Mouse (Mus musculus): ENCODE measurements around the gene Sos2. TPM values are rescaled to one million over a fixed set of nuclear protein-coding genes. Genes with fewer than 3 reads are reported as not detected.
"Not testable (repeated sequence)": the region's sequence is repeated elsewhere in the genome, so short reads cannot be mapped to it uniquely, and the experiment has no call there.

Gene Sos2
- polyA plus RNA-seq, 1 experiment from 2014 or later, result 9.2 TPM

- 2% methylated on average over 52 of the region's 54 CpGs for WGBS
- peak overlapping the region; percentile 83 for H3K4me3 ChIP-seq (ENCODE audit: low read depth, low read length)
Observed at GRCm38 (mm10) chr12:69682065-69682787, 574 bp upstream of the Sos2 start.

GRCm38 (mm10) chr12:69680635-69681565 lies 752 bp downstream of the Sos2 start:
- peaks cover 15% of the 10 kb centered on the region for H3K4me1 ChIP-seq (replicated peaks; ENCODE audit: control insufficient read depth, insufficient read depth, low read length)
- peak overlapping the region; percentile 91 for H3K4me2 ChIP-seq
- DNase-seq (ENCODE audit: low spot score) (peak; percentile 73), ATAC-seq (replicated peaks; ENCODE audit: low FRiP score) (peak; percentile 64)
- no peaks in the 10 kb centered on the region for H3K27me3 ChIP-seq (replicated peaks; ENCODE audit: control insufficient read depth, insufficient read depth, low read length)
- WGBS, result under 1% methylated on average over 56 of the region's 56 CpGs
- peak overlapping the region; percentile 83 for H3K4me3 ChIP-seq (ENCODE audit: low read depth, low read length)
- H3K27ac ChIP-seq (ENCODE audit: low read depth, low read length), result peak overlapping the region; percentile 98
- no peaks in the 10 kb centered on the region for H3K9me3 ChIP-seq (ENCODE audit: control insufficient read depth, low read length)
- H3K9ac ChIP-seq (ENCODE audit: low read depth, low read length), result peak overlapping the region; percentile 93
- H3K36me3 ChIP-seq (ENCODE audit: control insufficient read depth, insufficient read depth, low read length), result no peaks in the 10 kb centered on the region

More at GRCm38 (mm10) chr12:69682065-69682787, 574 bp upstream of the Sos2 start:
- no peaks in the 10 kb centered on the region for H3K36me3 ChIP-seq (ENCODE audit: control insufficient read depth, insufficient read depth, low read length)
- peak overlapping the region; percentile 98 for H3K27ac ChIP-seq (ENCODE audit: low read depth, low read length)
- DNase-seq (ENCODE audit: low spot score) (peak; percentile 85), ATAC-seq (replicated peaks; ENCODE audit: low FRiP score) (peak; percentile 87)
- H3K4me2 ChIP-seq, result peak overlapping the region; percentile 91
- no peaks in the 10 kb centered on the region for H3K27me3 ChIP-seq (replicated peaks; ENCODE audit: control insufficient read depth, insufficient read depth, low read length)
- H3K9ac ChIP-seq (ENCODE audit: low read depth, low read length), result peak overlapping the region; percentile 93
- H3K4me1 ChIP-seq (replicated peaks; ENCODE audit: control insufficient read depth, insufficient read depth, low read length), result peaks cover 15% of the 10 kb centered on the region
- H3K9me3 ChIP-seq (ENCODE audit: control insufficient read depth, low read length), result no peaks in the 10 kb centered on the region

GRCm38 (mm10) chr12:69676157-69676556 lies 5.5 kb downstream of the Sos2 start:
- no peaks in the 10 kb centered on the region for H3K36me3 ChIP-seq (ENCODE audit: control insufficient read depth, insufficient read depth, low read length)
- H3K4me3 ChIP-seq (ENCODE audit: low read depth, low read length), result no peak overlapping the region
- no peak overlapping the region for H3K27ac ChIP-seq (ENCODE audit: low read depth, low read length)
- 84% methylated on average over 4 of the region's 4 CpGs for WGBS
- no peak overlapping the region for H3K4me2 ChIP-seq
- H3K27me3 ChIP-seq (replicated peaks; ENCODE audit: control insufficient read depth, insufficient read depth, low read length), result no peaks in the 10 kb centered on the region
- peaks cover 22% of the 10 kb centered on the region for H3K4me1 ChIP-seq (replicated peaks; ENCODE audit: control insufficient read depth, insufficient read depth, low read length)
- H3K9ac ChIP-seq (ENCODE audit: low read depth, low read length), result no peak overlapping the region
- H3K9me3 ChIP-seq (ENCODE audit: control insufficient read depth, low read length), result no peaks in the 10 kb centered on the region
- no peak for ATAC-seq (replicated peaks; ENCODE audit: low FRiP score)
- no peak for DNase-seq (ENCODE audit: low spot score)

- Histone ChIP-seq H3K9me3 (ENCODE audit: control insufficient read depth, low read length) (no peaks in the 10 kb centered on the region), H3K27ac (ENCODE audit: low read depth, low read length) (no peak overlapping the region), H3K27me3 (replicated peaks; ENCODE audit: control insufficient read depth, insufficient read depth, low read length) (no peaks in the 10 kb centered on the region), H3K4me3 (ENCODE audit: low read depth, low read length) (no peak overlapping the region), H3K36me3 (ENCODE audit: control insufficient read depth, insufficient read depth, low read length) (no peaks in the 10 kb centered on the region), H3K4me2 (no peak overlapping the region), H3K4me1 (replicated peaks; ENCODE audit: control insufficient read depth, insufficient read depth, low read length) (peaks cover 16% of the 10 kb centered on the region; the same call in 1 of the 2 replicates), H3K9ac (ENCODE audit: low read depth, low read length) (no peak overlapping the region)
- DNase-seq (ENCODE audit: low spot score) (no peak), ATAC-seq (replicated peaks; ENCODE audit: low FRiP score) (peak; percentile 66)
- WGBS, result 82% methylated on average over 10 of the region's 10 CpGs
Observed at GRCm38 (mm10) chr12:69674576-69675537, 6.8 kb downstream of the Sos2 start.

- Histone ChIP-seq H3K36me3 (ENCODE audit: control insufficient read depth, insufficient read depth, low read length) (no peaks in the 10 kb centered on the region), H3K9me3 (ENCODE audit: control insufficient read depth, low read length) (no peaks in the 10 kb centered on the region), H3K27ac (ENCODE audit: low read depth, low read length) (no peak overlapping the region), H3K4me3 (ENCODE audit: low read depth, low read length) (no peak overlapping the region), H3K9ac (ENCODE audit: low read depth, low read length) (no peak overlapping the region), H3K4me1 (replicated peaks; ENCODE audit: control insufficient read depth, insufficient read depth, low read length) (peaks cover 16% of the 10 kb centered on the region; the same call in 1 of the 2 replicates), H3K4me2 (no peak overlapping the region), H3K27me3 (replicated peaks; ENCODE audit: control insufficient read depth, insufficient read depth, low read length) (no peaks in the 10 kb centered on the region)
- DNase-seq (ENCODE audit: low spot score), result no peak
- no peak for ATAC-seq (replicated peaks; ENCODE audit: low FRiP score)
- WGBS, result 80% methylated on average over 1 of the region's 1 CpGs
Observed at GRCm38 (mm10) chr12:69674176-69674575, 7.5 kb downstream of the Sos2 start.

GRCm38 (mm10) chr12:69666721-69667120 lies 14.9 kb downstream of the Sos2 start:
- H3K36me3 ChIP-seq (ENCODE audit: control insufficient read depth, insufficient read depth, low read length), result no peaks in the 10 kb centered on the region
- H3K4me2 ChIP-seq, result no peak overlapping the region
- ATAC-seq (replicated peaks; ENCODE audit: low FRiP score) (no peak), DNase-seq (ENCODE audit: low spot score) (no peak)
- H3K27ac ChIP-seq (ENCODE audit: low read depth, low read length), result no peak overlapping the region
- no peak overlapping the region for H3K9ac ChIP-seq (ENCODE audit: low read depth, low read length)
- H3K27me3 ChIP-seq (replicated peaks; ENCODE audit: control insufficient read depth, insufficient read depth, low read length), result no peaks in the 10 kb centered on the region
- WGBS, result 91% methylated on average over 5 of the region's 5 CpGs
- no peak overlapping the region for H3K4me3 ChIP-seq (ENCODE audit: low read depth, low read length)
- H3K9me3 ChIP-seq (ENCODE audit: control insufficient read depth, low read length), result no peaks in the 10 kb centered on the region
- no peaks in the 10 kb centered on the region for H3K4me1 ChIP-seq (replicated peaks; ENCODE audit: control insufficient read depth, insufficient read depth, low read length)

- ATAC-seq (replicated peaks; ENCODE audit: low FRiP score) (no peak), DNase-seq (ENCODE audit: low spot score) (no peak)
- H3K27me3 ChIP-seq (replicated peaks; ENCODE audit: control insufficient read depth, insufficient read depth, low read length), result no peaks in the 10 kb centered on the region
- H3K4me3 ChIP-seq (ENCODE audit: low read depth, low read length), result no peak overlapping the region
- no peaks in the 10 kb centered on the region for H3K9me3 ChIP-seq (ENCODE audit: control insufficient read depth, low read length)
- H3K9ac ChIP-seq (ENCODE audit: low read depth, low read length), result no peak overlapping the region
- H3K36me3 ChIP-seq (ENCODE audit: control insufficient read depth, insufficient read depth, low read length), result no peaks in the 10 kb centered on the region
- no peaks in the 10 kb centered on the region for H3K4me1 ChIP-seq (replicated peaks; ENCODE audit: control insufficient read depth, insufficient read depth, low read length)
- 91% methylated on average over 5 of the region's 5 CpGs for WGBS
- H3K27ac ChIP-seq (ENCODE audit: low read depth, low read length), result no peak overlapping the region
- H3K4me2 ChIP-seq, result no peak overlapping the region
Observed at GRCm38 (mm10) chr12:69661658-69662057, 20.0 kb downstream of the Sos2 start.

GRCm38 (mm10) chr12:69653973-69654372 lies 27.7 kb downstream of the Sos2 start:
- H3K27me3 ChIP-seq (replicated peaks; ENCODE audit: control insufficient read depth, insufficient read depth, low read length); H3K4me2 ChIP-seq; H3K4me1 ChIP-seq (replicated peaks; ENCODE audit: control insufficient read depth, insufficient read depth, low read length); H3K36me3 ChIP-seq (ENCODE audit: control insufficient read depth, insufficient read depth, low read length); H3K27ac ChIP-seq (ENCODE audit: low read depth, low read length); H3K9ac ChIP-seq (ENCODE audit: low read depth, low read length); H3K4me3 ChIP-seq (ENCODE audit: low read depth, low read length); H3K9me3 ChIP-seq (ENCODE audit: control insufficient read depth, low read length): not testable (repeated sequence)
- ATAC-seq (replicated peaks; ENCODE audit: low FRiP score) (peak; percentile 68), DNase-seq (ENCODE audit: low spot score) (peak; percentile 36)

All from liver, embryonic 11.5 days (tissue).